Mouse (Mus musculus) heart, embryonic 16.5 days (tissue): Measurements from ENCODE around the gene Fan1. TPM values are rescaled to one million over a fixed set of nuclear protein-coding genes. Genes with fewer than 3 reads are reported as not detected.

ENCODE experiments used
- ATAC-seq: fragments of 200-750 bp; cut with Nextera tagmentation; replicated peaks from 2 replicates; pipeline ENCODE4 v1.8.0; 2017; ENCODE audit warnings: moderate number of reproducible peaks; ENCODE audit not compliant: insufficient read depth, low FRiP score; ENCODE audit errors: extremely low read depth
- H3K27ac ChIP-seq: fragments of 300-500 bp; sonication (generic); 2 replicates; pipeline ENCODE4 v1.5.1; 2014; ENCODE audit warnings: mild to moderate bottlenecking, low read length, control low read depth, moderate library complexity
- H3K27me3 ChIP-seq: fragments of 300-500 bp; sonication (generic); 2 replicates; pipeline ENCODE4 v1.6.1; 2014; ENCODE audit warnings: low read length, mixed read lengths; ENCODE audit not compliant: control insufficient read depth, insufficient read depth
- H3K36me3 ChIP-seq: fragments of 300-500 bp; sonication (generic); 2 replicates; pipeline ENCODE4 v1.6.1; 2014; ENCODE audit not compliant: control insufficient read depth, insufficient read depth
- H3K4me1 ChIP-seq: fragments of 300-500 bp; sonication (generic); 2 replicates; pipeline ENCODE4 v1.6.1; 2014; ENCODE audit warnings: low read length, mixed read lengths; ENCODE audit not compliant: control insufficient read depth, insufficient read depth
- H3K4me2 ChIP-seq: fragments of 300-500 bp; sonication (generic); 2 replicates; pipeline ENCODE4 v1.6.1; 2014; ENCODE audit warnings: low read depth, mild to moderate bottlenecking, control low read depth, low read length
- H3K4me3 ChIP-seq: fragments of 300-500 bp; sonication (generic); 2 replicates; pipeline ENCODE4 v1.5.1; 2014; ENCODE audit warnings: mild to moderate bottlenecking, control low read depth, low read length
- H3K9ac ChIP-seq: fragments of 300-500 bp; sonication (generic); 2 replicates; pipeline ENCODE4 v1.6.1; 2014; ENCODE audit warnings: low read length, control low read depth
- H3K9me3 ChIP-seq: fragments of 300-500 bp; sonication (generic); replicated peaks from 2 replicates; pipeline ENCODE4 v1.6.1; 2016; ENCODE audit warnings: low read length; ENCODE audit not compliant: control insufficient read depth
- WGBS: fragments of 180-500 bp; shearing (Covaris S2); extraction: QIAGEN DNeasy Blood & Tissue Kit; methylation state at CpG from one replicate; pipeline ENCODE4 v1.1.7; 2014; 5-methylcytosine and 5-hydroxymethylcytosine counted together
- polyA plus RNA-seq: library from polyadenylated mRNA; unstranded; fragments of >200 nt; fragmentation: Nextera tagmentation; extraction: Ambion mirVana; gene quantifications from 2 replicates; pipeline ENCODE4 v1.2.1, GENCODE M21; 2015

The Fan1 gene
- polyA plus RNA-seq, 1 experiment from 2014 or later, result 3.5 TPM

DNA sequence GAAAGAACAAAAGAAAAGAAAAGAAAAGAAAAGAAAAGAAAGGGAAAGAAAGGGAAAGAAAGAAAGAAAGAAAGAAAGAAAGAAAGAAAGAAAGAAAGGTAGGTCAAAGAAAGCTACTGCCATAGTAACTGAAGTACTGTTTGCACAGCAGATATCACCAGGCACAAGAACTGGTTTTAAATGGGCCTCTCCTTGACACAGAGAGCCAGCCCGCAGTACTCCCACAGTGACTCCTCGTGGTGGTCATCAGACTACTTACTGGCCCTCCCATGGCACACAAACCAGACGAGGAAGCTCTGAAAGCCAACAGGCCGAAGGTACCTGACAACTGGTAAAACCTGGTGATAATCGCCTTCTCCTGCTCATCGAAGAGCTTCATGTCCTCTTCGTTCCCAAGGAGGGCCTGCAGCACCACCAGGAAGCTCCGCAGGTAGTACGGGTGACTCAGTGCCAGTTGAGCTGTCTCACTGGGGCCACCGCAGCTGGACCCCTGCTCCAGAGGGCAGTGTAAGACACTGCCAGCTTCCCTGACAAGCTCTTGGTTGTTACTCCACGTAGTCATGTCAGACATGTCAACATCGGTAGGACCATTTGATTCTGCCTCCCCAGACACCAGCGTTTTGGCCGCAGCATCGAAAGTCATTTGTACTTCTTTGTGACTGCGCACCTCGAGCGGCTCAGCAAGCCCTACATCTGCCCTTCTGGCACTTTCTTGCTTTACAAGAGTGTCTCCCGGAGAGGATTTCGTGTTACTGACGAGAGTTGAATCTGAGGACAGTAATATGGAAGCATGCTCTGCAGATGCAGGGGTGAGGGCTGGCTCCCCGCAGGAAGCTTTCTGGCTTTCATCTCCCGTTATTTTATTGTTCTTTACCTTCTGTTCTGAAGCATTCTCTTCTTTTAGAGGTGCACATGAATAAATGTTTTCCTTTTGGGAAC is 1.7 kb downstream of the Fan1 start:
- H3K27ac ChIP-seq, result no peak overlapping the region
- H3K4me1 ChIP-seq, result peaks cover 4% of the 10 kb centered on the region
- H3K36me3 ChIP-seq, result peaks cover 24% of the 10 kb centered on the region
- no peak overlapping the region for H3K4me2 ChIP-seq
- no peak overlapping the region for H3K9ac ChIP-seq
- H3K9me3 ChIP-seq, result no peaks in the 10 kb centered on the region
- no peak overlapping the region for H3K4me3 ChIP-seq
- no peak for ATAC-seq
- WGBS, result 87% methylated on average over 23 of the region's 23 CpGs
- H3K27me3 ChIP-seq, result no peaks in the 10 kb centered on the region

- no peaks in the 10 kb centered on the region for H3K27me3 ChIP-seq
- no peak for ATAC-seq
- H3K9me3 ChIP-seq, result no peaks in the 10 kb centered on the region
- 85% methylated on average over 6 of the region's 6 CpGs for WGBS
- H3K36me3 ChIP-seq, result peaks cover 26% of the 10 kb centered on the region
- no peak overlapping the region for H3K9ac ChIP-seq
- H3K27ac ChIP-seq, result no peak overlapping the region
- H3K4me3 ChIP-seq, result no peak overlapping the region
- no peak overlapping the region for H3K4me2 ChIP-seq
- peaks cover 4% of the 10 kb centered on the region for H3K4me1 ChIP-seq
These were observed 4.1 kb downstream of the Fan1 start for GRCm38 (mm10) chr7:64369841-64370240.

- no peak overlapping the region for H3K9ac ChIP-seq
- WGBS, result 90% methylated on average over 5 of the region's 5 CpGs
- H3K27me3 ChIP-seq, result no peaks in the 10 kb centered on the region
- H3K36me3 ChIP-seq, result peaks cover 50% of the 10 kb centered on the region
- H3K4me3 ChIP-seq, result no peak overlapping the region
- no peak overlapping the region for H3K4me2 ChIP-seq
- H3K4me1 ChIP-seq, result no peaks in the 10 kb centered on the region
- ATAC-seq, result no peak
- H3K9me3 ChIP-seq, result no peaks in the 10 kb centered on the region
- H3K27ac ChIP-seq, result no peak overlapping the region
These were observed 8.0 kb downstream of the Fan1 start for GRCm38 (mm10) chr7:64365863-64366262.

DNA sequence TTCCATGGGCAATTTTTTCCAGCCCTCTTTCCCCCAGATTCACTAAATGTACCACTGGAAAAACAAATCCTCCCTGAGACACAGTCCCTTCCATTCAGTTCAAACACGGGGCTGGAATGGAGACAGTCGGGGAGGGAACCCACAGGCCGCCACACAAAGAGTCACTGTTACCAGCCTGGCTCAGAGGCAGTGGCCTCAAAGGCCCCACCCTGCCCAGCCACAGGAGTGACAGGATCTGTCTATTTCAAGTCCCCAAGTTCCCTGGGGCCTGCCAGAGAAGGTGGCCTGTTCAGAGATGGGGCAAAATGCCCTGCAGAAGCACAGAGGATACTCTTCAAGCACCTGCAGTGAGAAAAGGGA is 13.3 kb downstream of the Fan1 start:
- Histone ChIP-seq H3K27me3 (no peaks in the 10 kb centered on the region), H3K4me3 (no peak overlapping the region), H3K4me1 (no peaks in the 10 kb centered on the region; the same call in 1 of the 2 replicates), H3K9ac (no peak overlapping the region), H3K36me3 (peaks cover 33% of the 10 kb centered on the region), H3K27ac (no peak overlapping the region), H3K4me2 (no peak overlapping the region), H3K9me3 (no peaks in the 10 kb centered on the region)
- 61% methylated on average over 3 of the region's 3 CpGs for WGBS
- no peak for ATAC-seq

- no peak overlapping the region for H3K4me2 ChIP-seq
- WGBS, result 86% methylated on average over 20 of the region's 20 CpGs
- ATAC-seq, result no peak
- no peak overlapping the region for H3K4me3 ChIP-seq
- no peaks in the 10 kb centered on the region for H3K27me3 ChIP-seq
- H3K9me3 ChIP-seq, result no peaks in the 10 kb centered on the region
- H3K4me1 ChIP-seq, result no peaks in the 10 kb centered on the region; the same call in 1 of the 2 replicates
- no peak overlapping the region for H3K27ac ChIP-seq
- no peak overlapping the region for H3K9ac ChIP-seq
- peaks cover 30% of the 10 kb centered on the region for H3K36me3 ChIP-seq
These were observed 13.8 kb downstream of the Fan1 start for GRCm38 (mm10) chr7:64359943-64360585.

GRCm38 (mm10) chr7:64358666-64359065 is 15.2 kb downstream of the Fan1 start:
- Histone ChIP-seq H3K9me3 (no peaks in the 10 kb centered on the region), H3K27ac (no peak overlapping the region), H3K9ac (no peak overlapping the region), H3K4me1 (no peaks in the 10 kb centered on the region; the same call in 1 of the 2 replicates), H3K27me3 (no peaks in the 10 kb centered on the region), H3K4me3 (no peak overlapping the region), H3K36me3 (peaks cover 22% of the 10 kb centered on the region), H3K4me2 (no peak overlapping the region)
- 73% methylated on average over 6 of the region's 6 CpGs for WGBS
- no peak for ATAC-seq

DNA sequence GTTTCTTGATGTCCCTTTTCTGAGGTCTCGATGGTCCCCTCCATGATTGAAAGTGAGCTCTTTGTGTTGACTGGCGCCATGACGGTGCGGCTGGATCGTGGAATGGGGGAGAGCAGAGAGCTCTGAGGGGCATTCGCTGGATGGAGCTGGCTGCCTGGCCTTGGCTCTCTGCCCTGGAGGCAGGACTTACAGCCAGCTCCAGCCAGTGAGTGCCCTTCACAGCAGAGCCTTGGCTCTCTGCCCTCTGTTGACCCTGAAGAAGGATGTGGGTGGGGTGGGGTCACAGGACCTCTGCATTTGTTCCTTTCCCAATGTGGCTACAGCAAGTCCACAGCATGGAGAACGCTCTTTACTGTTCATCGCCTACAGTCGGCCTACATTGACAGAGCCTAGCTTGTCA is 16.5 kb downstream of the Fan1 start:
- peaks cover 14% of the 10 kb centered on the region for H3K36me3 ChIP-seq
- no peak overlapping the region for H3K4me3 ChIP-seq
- H3K4me1 ChIP-seq, result no peaks in the 10 kb centered on the region; the same call in 1 of the 2 replicates
- no peak for ATAC-seq
- H3K27ac ChIP-seq, result no peak overlapping the region
- H3K27me3 ChIP-seq, result no peaks in the 10 kb centered on the region
- no peak overlapping the region for H3K9ac ChIP-seq
- 79% methylated on average over 9 of the region's 9 CpGs for WGBS
- no peak overlapping the region for H3K4me2 ChIP-seq
- H3K9me3 ChIP-seq, result no peaks in the 10 kb centered on the region

DNA sequence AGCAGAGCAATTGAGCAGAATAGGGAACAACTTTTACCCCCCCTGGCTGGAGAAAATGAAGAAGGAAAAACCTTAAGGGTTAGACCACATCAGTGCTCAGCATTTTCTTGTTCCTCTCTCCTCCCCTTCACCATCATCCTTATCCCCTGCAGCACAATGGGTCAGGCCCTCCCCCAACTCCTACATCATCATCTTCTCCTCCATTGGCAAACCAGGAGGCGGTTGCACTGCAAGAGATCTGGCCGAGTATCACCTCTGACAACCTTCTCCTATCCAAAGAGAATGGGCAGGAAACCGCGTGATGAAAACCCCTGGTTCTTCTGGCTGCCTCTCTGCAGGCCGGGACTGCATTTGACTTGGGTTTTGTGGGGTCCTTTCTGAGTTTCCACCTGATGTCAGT is 17.2 kb downstream of the Fan1 start:
- Histone ChIP-seq H3K36me3 (peaks cover 8% of the 10 kb centered on the region), H3K4me3 (no peak overlapping the region)
- WGBS, result 89% methylated on average over 5 of the region's 5 CpGs

DNA sequence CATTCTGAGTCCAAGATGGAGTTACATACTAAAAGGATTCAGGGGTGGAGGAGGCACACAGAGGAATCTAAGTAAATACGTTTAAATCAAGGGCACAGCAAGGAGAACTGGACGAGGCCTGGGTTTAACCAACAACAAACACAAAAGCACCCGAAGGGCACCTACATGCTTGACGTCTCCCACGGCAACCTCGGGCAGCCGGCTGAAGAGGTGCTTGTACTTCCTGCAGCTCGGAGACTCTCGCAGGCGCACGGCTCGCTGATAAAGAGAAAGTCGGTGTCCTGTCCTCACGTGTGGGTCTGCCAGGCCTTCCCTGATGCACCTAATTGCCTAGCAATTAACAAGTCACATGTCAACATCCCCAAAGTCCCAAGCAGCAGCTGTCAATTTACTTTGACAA is 19.7 kb downstream of the Fan1 start:
- Histone ChIP-seq H3K4me2 (no peak overlapping the region), H3K9ac (no peak overlapping the region), H3K4me3 (no peak overlapping the region), H3K4me1 (no peaks in the 10 kb centered on the region; the same call in 1 of the 2 replicates), H3K9me3 (no peaks in the 10 kb centered on the region), H3K27me3 (no peaks in the 10 kb centered on the region), H3K27ac (no peak overlapping the region), H3K36me3 (peaks cover 3% of the 10 kb centered on the region; the same call in 1 of the 2 replicates)
- 57% methylated on average over 14 of the region's 14 CpGs for WGBS
- ATAC-seq, result no peak

More for the DNA sequence above, 17.2 kb downstream of the Fan1 start:
- Histone ChIP-seq H3K9ac (no peak overlapping the region), H3K27me3 (no peaks in the 10 kb centered on the region), H3K27ac (no peak overlapping the region), H3K4me1 (no peaks in the 10 kb centered on the region; the same call in 1 of the 2 replicates), H3K4me2 (no peak overlapping the region), H3K9me3 (no peaks in the 10 kb centered on the region)
- ATAC-seq, result no peak
